Mouse (Mus musculus) heart, postnatal 10 days (tissue): ENCODE results near the gene Tbccd1. TPM values are rescaled to one million over a fixed set of nuclear protein-coding genes. Genes with fewer than 3 reads are reported as not detected.

Experiments used
- DNase-seq, 2 experiments: peaks; one replicate each; pipeline ENCODE4 v3.0.0; 2021
- intact Hi-C: fragments of 180-260 bp; cut with DNase I; formaldehyde crosslinking; loops from one replicate; pipeline ENCODE4 v1.15.1; 2025
- total RNA-seq, 2 experiments: library from RNA; stranded (reverse); gene quantifications; 2 replicates each; pipeline ENCODE4 v1.2.3; 2021

The Tbccd1 gene
- total RNA-seq, 2 experiments from 2014 or later = 9.1 to 10.9 TPM

GRCm38 (mm10) chr16:22873369-22873768 lies 15.9 kb upstream of the Tbccd1 start:
- peak in 1 of 2 experiments; percentile 25 for DNase-seq
- intact Hi-C loops = no loop called here

GRCm38 (mm10) chr16:22872397-22872796 lies 14.9 kb upstream of the Tbccd1 start:
- intact Hi-C loops = no loop called here
- no peak for DNase-seq

GRCm38 (mm10) chr16:22856773-22857172 lies 696 bp downstream of the Tbccd1 start:
- intact Hi-C loops = loop anchor here (5.0 kb wide), 1 partner anchor 271 kb away; the partner anchor contains the start of gene Rfc4
- DNase-seq = no peak

GRCm38 (mm10) chr16:22852709-22853108 lies 4.8 kb downstream of the Tbccd1 start:
- intact Hi-C loops = no loop called here

GRCm38 (mm10) chr16:22848331-22848730 lies 9.1 kb downstream of the Tbccd1 start:
- DNase-seq = no peak
- intact Hi-C loops = no loop called here

More at GRCm38 (mm10) chr16:22852709-22853108, 4.8 kb downstream of the Tbccd1 start:
- DNase-seq = no peak

- intact Hi-C loops = no loop called here
- DNase-seq = no peak
These were observed 9.8 kb downstream of the Tbccd1 start for GRCm38 (mm10) chr16:22847686-22848085.

- no peak for DNase-seq
These were observed 12.0 kb downstream of the Tbccd1 start for GRCm38 (mm10) chr16:22845481-22845880.

GRCm38 (mm10) chr16:22844834-22845233 lies 12.6 kb downstream of the Tbccd1 start:
- no peak for DNase-seq
- intact Hi-C loops = no loop called here

More at GRCm38 (mm10) chr16:22845481-22845880, 12.0 kb downstream of the Tbccd1 start:
- intact Hi-C loops = no loop called here

GRCm38 (mm10) chr16:22844061-22844801 lies 13.2 kb downstream of the Tbccd1 start:
- peak; percentile 88 to 91 for DNase-seq
- intact Hi-C loops = no loop called here

GRCm38 (mm10) chr16:22842871-22843270 lies 14.6 kb downstream of the Tbccd1 start:
- intact Hi-C loops = no loop called here

GRCm38 (mm10) chr16:22839146-22839857 lies 18.2 kb downstream of the Tbccd1 start:
- DNase-seq = no peak
- intact Hi-C loops = no loop called here

More at GRCm38 (mm10) chr16:22842871-22843270, 14.6 kb downstream of the Tbccd1 start:
- DNase-seq = no peak

GRCm38 (mm10) chr16:22832932-22833525 lies 24.4 kb downstream of the Tbccd1 start:
- intact Hi-C loops = no loop called here
- no peak for DNase-seq

- no peak for DNase-seq
- intact Hi-C loops = no loop called here
These were observed 36.7 kb downstream of the Tbccd1 start for GRCm38 (mm10) chr16:22820731-22821130.

GRCm38 (mm10) chr16:22811477-22811876 lies 46.0 kb downstream of the Tbccd1 start, which contains the start of gene Crygs:
TSS of gene Crygs (minus strand) at chr16:22811577.
- intact Hi-C loops = no loop called here
- DNase-seq = no peak

- intact Hi-C loops = loop anchor here (1.0 to 2.0 kb wide), 2 partner anchors 243 to 505 kb away; no protein-coding TSS in a partner anchor
- DNase-seq = peak; percentile 48 to 72
These were observed 49.9 kb downstream of the Tbccd1 start for GRCm38 (mm10) chr16:22807468-22808070.

GRCm38 (mm10) chr16:22802786-22803185 lies 54.7 kb downstream of the Tbccd1 start:
- intact Hi-C loops = no loop called here
- DNase-seq = no peak

- intact Hi-C loops = no loop called here
- no peak for DNase-seq
These were observed 56.7 kb downstream of the Tbccd1 start for GRCm38 (mm10) chr16:22800849-22801109.

- intact Hi-C loops = no loop called here
These were observed 57.2 kb downstream of the Tbccd1 start for GRCm38 (mm10) chr16:22800026-22800848.

GRCm38 (mm10) chr16:22798520-22798919 lies 58.9 kb downstream of the Tbccd1 start:
- DNase-seq = no peak
- intact Hi-C loops = loop anchor here (5.0 kb wide), 1 partner anchor 146 kb away; no protein-coding TSS in a partner anchor

More at GRCm38 (mm10) chr16:22800026-22800848, 57.2 kb downstream of the Tbccd1 start:
- DNase-seq = no peak

- no peak for DNase-seq
- intact Hi-C loops = loop anchor here (5.0 kb wide), 1 partner anchor 145 kb away; no protein-coding TSS in a partner anchor
These were observed 59.9 kb downstream of the Tbccd1 start for GRCm38 (mm10) chr16:22797521-22797920.
